Comparison of ENCODE assay signal across 8 mouse cellular contexts in the genomic region with DNA sequence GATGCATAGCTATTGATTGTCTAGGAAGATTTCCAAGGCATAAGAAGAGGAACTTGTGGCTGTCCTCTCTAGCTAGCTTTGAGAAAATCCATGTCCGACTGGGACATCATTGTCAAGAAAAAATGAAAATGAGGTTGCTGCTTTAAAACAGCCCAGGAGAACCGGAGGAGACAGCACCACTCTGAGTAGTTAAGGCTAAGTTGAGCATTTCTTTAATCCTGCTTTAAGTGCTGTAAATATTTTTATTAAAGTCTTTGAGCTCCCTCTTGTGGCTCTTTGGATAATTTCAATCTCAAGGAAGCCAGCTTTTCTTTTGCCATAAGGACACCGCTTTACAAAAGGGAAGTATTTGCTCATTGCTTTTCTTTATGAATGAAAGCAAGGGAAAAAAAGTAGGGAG.
DNase-seq lines count a peak whose midpoint lies in the region; ATAC-seq and TF ChIP-seq lines count a peak whose summit lies in the region.

No protein-coding gene starts in this region.

- 12% methylated on average over 3 of the region's 3 CpGs for WGBS in forebrain, embryonic 13.5 days
- 36% methylated on average over 3 of the region's 3 CpGs for WGBS in forebrain, embryonic 10.5 days
- WGBS in liver, postnatal 0 days (ENCODE audit: insufficient replicate concordance) = 8% methylated on average over 3 of the region's 3 CpGs
- WGBS in liver, embryonic 12.5 days (ENCODE audit: insufficient replicate concordance) = 15% methylated on average over 3 of the region's 3 CpGs

- peak; percentile 53 for TF ChIP-seq CTCF in liver, postnatal 0 days (IDR thresholded peaks at IDR 0.05; ENCODE audit: low read depth)

- H3K4me3 ChIP-seq in forebrain, embryonic 13.5 days = no peak overlapping the region
- H3K4me3 ChIP-seq in forebrain, embryonic 10.5 days = no peak overlapping the region
- H3K4me3 ChIP-seq in liver, postnatal 0 days (ENCODE audit: low read depth, low read length) = no peak overlapping the region
- no peak overlapping the region for H3K4me3 ChIP-seq in liver, embryonic 12.5 days

- H3K9ac ChIP-seq in forebrain, embryonic 13.5 days = no peak overlapping the region
- no peak overlapping the region for H3K9ac ChIP-seq in liver, postnatal 0 days (replicated peaks)
- H3K9ac ChIP-seq in liver, embryonic 12.5 days = no peak overlapping the region

- no peaks in the 10 kb centered on the region for H3K4me1 ChIP-seq in forebrain, embryonic 13.5 days
- peaks cover 23% of the 10 kb centered on the region for H3K4me1 ChIP-seq in forebrain, embryonic 10.5 days
- H3K4me1 ChIP-seq in liver, postnatal 0 days (ENCODE audit: insufficient read depth) = no peaks in the 10 kb centered on the region
- no peaks in the 10 kb centered on the region for H3K4me1 ChIP-seq in liver, embryonic 12.5 days

- no peaks in the 10 kb centered on the region for H3K27me3 ChIP-seq in forebrain, embryonic 13.5 days
- peaks cover 26% of the 10 kb centered on the region for H3K27me3 ChIP-seq in forebrain, embryonic 10.5 days (ENCODE audit: poor library complexity, severe bottlenecking)
- no peaks in the 10 kb centered on the region for H3K27me3 ChIP-seq in liver, postnatal 0 days (ENCODE audit: insufficient read depth, low read length)
- no peaks in the 10 kb centered on the region; the same call in 1 of the 2 replicates for H3K27me3 ChIP-seq in liver, embryonic 12.5 days (replicated peaks)

- no peak for TF ChIP-seq EP300 in liver, postnatal 0 days (IDR thresholded peaks at IDR 0.05; ENCODE audit: low read depth)

- ATAC-seq in forebrain, embryonic 13.5 days = peak; percentile 61; the same call in 1 of the 2 replicates
- ATAC-seq in liver, postnatal 0 days = no peak
- no peak for ATAC-seq in liver, embryonic 12.5 days
- peak; percentile 79 for ATAC-seq in common myeloid progenitor, adult 5-6 weeks (replicated peaks; ENCODE audit: low read depth, poor library complexity, severe bottlenecking)

- no peak for DNase-seq in forebrain, embryonic 10.5 days (ENCODE audit: extremely low spot score, low spot score)
- no peak for DNase-seq in liver, postnatal 0 days
- DNase-seq in lung, postnatal 10 days = peak; percentile 49
- DNase-seq in right cerebral cortex, postnatal 36 days (ENCODE audit: low spot score in 2 of 2) = no peak
- no peak for DNase-seq in spleen, postnatal 36 days (ENCODE audit: low spot score in 2 of 2)

- no peak overlapping the region for H3K4me2 ChIP-seq in forebrain, embryonic 13.5 days
- no peak overlapping the region for H3K4me2 ChIP-seq in liver, postnatal 0 days (ENCODE audit: low read depth, low read length)
- no peak overlapping the region for H3K4me2 ChIP-seq in liver, embryonic 12.5 days

- H3K9me3 ChIP-seq in forebrain, embryonic 13.5 days (replicated peaks) = no peaks in the 10 kb centered on the region
- no peaks in the 10 kb centered on the region for H3K9me3 ChIP-seq in forebrain, embryonic 10.5 days
- no peaks in the 10 kb centered on the region for H3K9me3 ChIP-seq in liver, postnatal 0 days (ENCODE audit: low read length)
- H3K9me3 ChIP-seq in liver, embryonic 12.5 days (replicated peaks) = no peaks in the 10 kb centered on the region

- no peaks in the 10 kb centered on the region for H3K36me3 ChIP-seq in forebrain, embryonic 13.5 days (ENCODE audit: poor library complexity, severe bottlenecking)
- no peaks in the 10 kb centered on the region for H3K36me3 ChIP-seq in forebrain, embryonic 10.5 days (replicated peaks)
- H3K36me3 ChIP-seq in liver, postnatal 0 days (replicated peaks; ENCODE audit: insufficient read depth, low read length) = no peaks in the 10 kb centered on the region
- no peaks in the 10 kb centered on the region for H3K36me3 ChIP-seq in liver, embryonic 12.5 days

- H3K27ac ChIP-seq in forebrain, embryonic 13.5 days = no peak overlapping the region
- no peak overlapping the region for H3K27ac ChIP-seq in forebrain, embryonic 10.5 days
- no peak overlapping the region for H3K27ac ChIP-seq in liver, postnatal 0 days (ENCODE audit: low read depth)
- H3K27ac ChIP-seq in liver, embryonic 12.5 days = no peak overlapping the region

Comparison
In these comparisons a context has a peak if more than half of its experiments do, and no peak if none do; other contexts are left out.
1. ATAC-seq: peak in forebrain, embryonic 13.5 days (single experiment) and common myeloid progenitor, adult 5-6 weeks (single experiment); none in liver, postnatal 0 days (single experiment) and liver, embryonic 12.5 days (single experiment).